Mouse (Mus musculus): Measurements from ENCODE around the gene Bud13.

The Bud13 gene

DNA sequence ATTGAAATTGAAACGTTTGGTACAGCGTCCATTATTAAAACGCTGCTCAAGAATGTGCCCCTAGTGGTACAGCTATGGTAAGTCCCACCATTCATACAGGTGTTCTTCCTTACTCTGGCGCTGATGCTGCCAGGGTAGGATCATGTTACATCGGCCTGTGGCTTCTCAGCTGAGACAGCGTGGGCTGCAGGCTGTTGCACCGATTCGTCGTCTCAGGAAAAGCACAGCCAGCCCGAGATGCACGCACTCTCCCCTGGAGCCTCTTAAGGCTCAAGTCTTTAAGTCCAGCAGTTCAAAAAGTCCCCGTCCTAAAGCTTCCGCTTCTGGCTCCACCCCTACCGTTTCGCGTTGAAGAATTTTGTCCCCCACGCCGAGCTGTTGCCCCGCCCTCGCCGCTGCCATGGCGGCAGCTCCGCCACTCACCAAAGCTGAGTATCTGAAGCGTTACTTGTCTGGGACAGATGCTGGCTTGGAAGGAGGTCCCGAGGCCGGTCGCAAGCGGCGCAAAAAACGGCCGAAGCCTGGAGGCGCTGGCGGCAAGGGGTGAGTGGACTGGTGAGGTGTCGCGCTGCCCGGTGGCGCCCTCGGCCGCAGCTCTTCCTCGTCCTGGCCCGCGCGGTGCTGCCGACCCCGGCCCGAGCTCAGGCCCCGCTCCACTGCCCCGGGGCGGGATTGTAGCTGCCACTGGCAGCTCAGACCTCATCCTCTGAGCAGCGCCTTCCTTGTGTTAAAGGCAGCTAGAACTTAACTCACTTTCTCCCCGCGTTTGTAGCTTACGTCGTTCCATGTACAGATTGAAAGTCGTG is at the start of gene Bud13:
TSS of gene Bud13 (plus strand) at position 378 of the 806 bp plus-strand sequence.
- peak; percentile 94 for DNase-seq (ENCODE audit: low spot score)

DNA sequence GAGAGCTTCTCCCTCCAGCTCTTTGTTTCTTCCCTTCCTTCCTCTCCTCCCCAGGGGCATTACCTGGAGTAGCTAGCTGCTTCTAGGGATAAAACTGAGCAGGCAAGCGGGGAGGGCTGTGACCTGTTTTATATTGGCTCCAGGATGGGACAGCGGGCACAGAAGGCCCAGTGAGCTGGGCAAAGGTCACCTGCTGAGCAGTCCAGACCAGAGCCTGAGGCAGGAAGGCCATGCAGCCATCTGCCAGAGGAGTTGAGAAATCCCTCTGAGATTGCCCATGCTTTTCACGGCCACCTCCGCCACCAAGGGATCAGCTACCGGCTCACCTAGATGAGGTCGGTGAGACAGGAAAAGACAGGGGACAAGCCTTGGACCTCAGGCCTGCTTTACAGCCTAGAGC is 47.6 kb upstream of the Bud13 start:
- DNase-seq (ENCODE audit: low spot score) = no peak

DNA sequence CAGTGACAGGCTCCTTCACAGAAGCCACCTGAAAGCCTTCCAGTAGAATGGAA is 47.4 kb upstream of the Bud13 start, which contains the start of gene Apoc3:
TSS of gene Apoc3 (minus strand) at position 41 of the 53 bp plus-strand sequence.
- no peak for DNase-seq (ENCODE audit: low spot score)

DNA sequence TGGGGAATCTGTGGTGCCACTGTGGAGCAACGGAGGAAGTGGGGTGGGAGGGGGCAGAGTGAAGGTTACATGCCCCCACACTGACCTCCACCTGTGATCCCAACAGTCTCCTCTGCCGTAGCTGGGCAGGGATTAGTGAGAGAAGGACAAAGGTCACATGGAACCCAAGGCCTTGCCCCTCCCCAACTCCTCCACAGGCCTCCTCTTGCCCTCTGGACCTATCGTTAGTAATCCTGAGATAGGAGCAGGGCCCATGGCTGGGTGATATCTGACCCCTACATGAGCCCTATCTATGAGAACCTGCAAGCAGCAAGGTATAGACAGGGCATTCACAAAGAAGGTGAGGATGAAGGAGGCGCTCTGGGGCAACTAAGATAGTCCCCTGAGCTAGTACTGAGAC is 47.2 kb upstream of the Bud13 start:
- no peak for DNase-seq (ENCODE audit: low spot score)

DNA sequence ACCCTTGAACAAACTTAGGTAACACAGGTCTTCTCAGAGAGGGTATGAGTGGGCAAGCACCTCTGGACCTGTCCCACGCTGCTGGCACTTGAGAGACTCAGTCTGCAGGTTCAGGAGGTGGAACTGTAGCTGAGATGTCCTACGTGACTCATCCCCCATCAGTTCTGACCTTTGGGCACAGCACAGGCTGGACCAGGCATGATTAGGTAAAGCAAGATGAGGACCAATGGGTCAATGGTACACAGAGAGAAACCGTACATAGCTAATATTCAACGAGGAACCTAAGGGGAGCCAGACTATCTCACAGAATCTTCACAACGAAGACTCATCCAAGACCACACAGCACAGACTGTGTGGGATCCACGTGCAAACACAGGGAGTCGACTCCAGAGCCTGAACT is 44.0 kb upstream of the Bud13 start:
- no peak for DNase-seq (ENCODE audit: low spot score)

DNA sequence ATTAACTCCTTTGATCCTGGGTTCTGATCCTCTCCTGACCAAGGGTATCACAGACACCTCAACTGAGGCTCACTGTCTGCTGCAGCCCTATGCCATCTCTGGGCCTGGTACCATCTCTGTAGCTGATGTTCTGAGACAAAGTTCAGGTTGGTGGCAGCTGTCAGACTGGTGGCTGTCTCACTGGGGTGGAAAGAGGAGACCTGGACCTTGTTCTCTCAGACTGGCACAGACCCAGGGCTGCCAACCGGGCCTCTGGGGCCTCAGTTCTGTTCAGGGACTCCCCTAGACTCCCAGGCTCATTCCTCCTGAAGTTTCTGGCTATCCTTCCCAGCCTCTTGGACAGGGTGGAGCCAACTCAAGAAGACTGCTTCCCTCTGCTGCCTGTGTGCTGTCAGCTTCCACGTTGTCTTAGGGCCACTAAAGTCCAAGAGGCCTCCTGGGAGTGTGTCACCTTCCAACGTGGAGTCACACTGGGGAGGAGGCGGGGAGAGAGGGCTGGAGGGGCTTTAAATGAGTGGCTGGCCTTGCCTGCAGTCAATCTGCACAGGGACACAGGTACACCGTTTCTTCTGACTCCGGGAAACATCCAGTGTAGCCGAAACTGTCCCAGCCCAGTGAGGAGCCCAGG is 42.2 kb upstream of the Bud13 start, which contains the start of gene Apoa4:
TSS of gene Apoa4 (plus strand) at position 171 of the 628 bp plus-strand sequence.
- no peak for DNase-seq (ENCODE audit: low spot score)

DNA sequence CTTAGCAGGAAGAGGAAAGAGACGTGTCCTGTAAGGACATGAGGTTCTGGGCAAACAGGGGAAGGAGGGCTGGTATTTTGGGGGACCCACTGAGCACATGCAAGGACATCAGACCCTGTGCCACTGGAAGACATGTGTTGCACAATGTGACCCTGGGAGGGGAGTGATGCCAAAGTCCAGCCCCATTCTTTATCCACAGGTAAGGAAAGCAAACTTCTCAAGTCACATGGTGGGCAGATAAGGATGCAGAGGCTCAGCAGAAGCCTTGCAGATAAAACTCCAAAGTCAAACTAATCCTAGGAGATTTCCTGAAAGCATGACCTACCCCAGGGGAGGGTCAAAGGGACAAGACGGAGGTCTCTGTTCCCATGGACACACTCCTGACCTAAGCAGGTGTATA is 41.0 kb upstream of the Bud13 start:
- no peak for DNase-seq (ENCODE audit: low spot score)

DNA sequence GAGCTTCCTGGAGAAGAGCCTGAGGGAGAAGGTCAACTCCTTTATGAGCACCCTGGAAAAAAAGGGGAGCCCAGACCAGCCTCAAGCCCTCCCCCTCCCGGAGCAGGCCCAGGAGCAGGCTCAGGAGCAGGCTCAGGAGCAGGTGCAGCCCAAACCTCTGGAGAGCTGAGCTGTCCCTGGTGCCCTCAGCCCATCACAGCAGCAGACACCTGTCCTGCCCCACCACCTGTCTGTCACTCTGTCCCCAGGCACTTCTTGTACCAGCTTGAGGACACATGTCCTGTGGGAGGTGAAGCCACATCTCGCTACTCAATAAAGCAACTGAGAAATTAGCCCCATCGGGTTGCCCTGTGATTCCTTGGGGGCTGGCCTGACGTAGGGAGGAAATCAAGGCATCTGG is 39.7 kb upstream of the Bud13 start:
- no peak for DNase-seq (ENCODE audit: low spot score)

DNA sequence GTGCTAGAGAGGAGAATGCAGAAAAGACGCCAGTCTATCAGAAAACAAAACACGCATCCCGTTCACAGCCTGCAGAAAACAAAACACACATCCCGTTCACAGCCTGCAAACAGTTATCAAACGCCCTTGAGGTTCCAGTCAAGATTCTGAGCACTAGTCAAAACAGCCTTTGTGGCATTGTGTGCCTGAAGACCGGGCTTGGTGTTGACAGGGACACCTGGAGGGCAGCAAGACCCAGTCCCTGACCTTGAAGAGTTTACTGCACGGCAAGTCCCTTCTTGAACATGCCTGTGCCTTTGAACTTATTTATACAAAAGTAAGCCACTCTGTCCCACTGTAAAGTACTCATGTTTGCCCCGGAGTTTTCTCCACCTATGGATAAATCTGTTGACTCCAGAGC is 39.2 kb upstream of the Bud13 start:
- DNase-seq (ENCODE audit: low spot score) = no peak

DNA sequence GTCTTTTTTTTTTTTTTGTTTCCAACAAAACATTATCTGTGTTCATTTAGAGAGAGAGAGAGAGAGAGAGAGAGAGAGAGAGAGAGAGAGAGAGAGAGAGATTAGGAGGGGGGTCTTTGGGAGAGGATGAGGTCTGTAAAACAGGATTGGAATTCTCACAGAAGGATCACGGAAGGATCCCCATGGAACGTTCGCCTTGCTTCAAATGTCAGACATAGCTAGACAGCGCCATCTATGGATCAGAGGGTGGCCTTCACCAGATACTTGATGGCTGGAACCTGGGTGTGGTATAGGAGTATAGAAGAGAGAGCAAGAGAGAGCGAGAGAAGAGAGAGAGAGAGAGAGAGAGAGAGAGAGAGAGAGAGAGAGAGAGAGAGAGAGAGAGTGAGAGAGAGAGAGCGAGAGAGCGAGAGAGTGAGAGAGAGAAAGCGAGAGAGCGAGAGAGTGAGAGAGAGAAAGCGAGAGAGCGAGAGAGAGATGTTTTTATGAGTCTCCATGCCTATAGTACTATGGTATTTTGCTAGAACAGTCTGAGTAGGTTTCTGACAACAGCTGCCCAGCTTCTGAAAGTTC is 36.0 kb upstream of the Bud13 start:
- DNase-seq (ENCODE audit: low spot score) = peak; percentile 95

DNA sequence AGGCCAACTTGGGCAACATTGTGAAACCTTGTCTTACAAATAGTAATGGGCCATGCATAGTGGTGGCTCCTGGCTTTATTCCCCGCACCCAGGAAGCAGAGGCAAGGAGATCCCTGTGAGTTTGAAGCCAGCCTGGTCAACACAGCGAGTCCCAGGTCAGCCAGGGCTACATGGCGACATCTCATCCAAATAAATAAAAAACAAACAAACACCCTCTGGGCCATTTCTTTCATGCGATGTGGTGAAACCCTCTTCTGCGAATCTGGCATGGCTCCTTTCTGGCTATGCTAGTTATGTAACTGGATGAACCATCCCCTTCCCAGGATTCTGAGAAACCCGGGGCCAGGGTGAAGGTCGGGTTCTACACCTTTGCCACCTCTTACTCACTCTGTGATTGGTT is 26.6 kb upstream of the Bud13 start:
- DNase-seq (ENCODE audit: low spot score) = no peak

DNA sequence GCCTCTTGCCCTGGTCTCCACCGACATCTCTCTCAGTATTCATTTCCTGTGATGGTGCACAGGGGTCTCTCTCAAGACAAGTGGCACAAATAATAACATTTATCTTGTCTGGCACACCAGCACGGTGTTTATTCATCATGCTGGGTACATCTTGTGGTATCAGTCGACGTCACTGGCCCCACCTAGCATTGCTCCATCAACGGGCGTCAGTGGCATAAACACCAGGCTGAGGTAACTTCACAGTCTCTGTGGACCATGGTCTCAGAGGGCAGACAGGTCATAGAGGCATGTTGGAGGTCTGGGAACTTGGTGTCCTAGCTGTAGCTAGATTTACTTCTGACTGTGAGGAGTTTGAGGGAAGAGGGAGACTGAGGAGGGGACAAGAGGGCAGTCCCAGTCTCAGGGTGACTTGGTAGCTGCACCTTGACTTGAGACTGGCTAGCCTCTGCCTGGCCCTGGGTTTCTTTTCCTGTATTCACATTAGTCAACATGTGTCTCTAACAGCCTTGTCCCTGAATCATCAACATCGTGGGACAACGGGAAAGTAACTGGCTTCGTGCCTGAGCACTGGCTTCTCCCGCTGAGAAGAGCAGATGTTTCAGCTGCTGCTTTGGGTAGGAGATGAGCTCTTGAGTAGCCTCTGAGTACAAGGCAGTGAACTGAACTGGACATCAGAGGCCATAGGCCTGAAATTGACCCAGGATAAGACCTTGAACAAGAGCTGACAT is 26.0 kb upstream of the Bud13 start:
- DNase-seq (ENCODE audit: low spot score) = no peak

DNA sequence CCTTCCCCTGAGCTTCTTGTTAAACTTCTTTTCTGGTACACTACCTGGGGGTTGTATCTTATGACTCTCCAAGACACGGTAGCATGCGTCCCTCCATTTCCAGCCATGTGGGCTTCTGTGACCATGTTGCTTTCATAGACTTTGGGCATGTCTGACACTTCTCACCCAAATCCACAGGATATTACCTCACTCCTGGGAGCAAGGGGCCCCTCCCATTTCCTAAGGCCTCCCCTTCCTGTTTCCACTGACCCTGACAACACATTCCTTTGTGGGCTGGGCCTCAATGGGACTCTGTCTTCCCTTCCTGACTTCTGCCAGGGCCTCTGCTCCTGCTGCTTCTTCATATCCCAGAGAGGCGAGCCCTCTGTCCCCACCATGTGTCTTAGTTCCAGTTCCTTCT is 25.3 kb upstream of the Bud13 start:
- DNase-seq (ENCODE audit: low spot score) = peak; percentile 18

DNA sequence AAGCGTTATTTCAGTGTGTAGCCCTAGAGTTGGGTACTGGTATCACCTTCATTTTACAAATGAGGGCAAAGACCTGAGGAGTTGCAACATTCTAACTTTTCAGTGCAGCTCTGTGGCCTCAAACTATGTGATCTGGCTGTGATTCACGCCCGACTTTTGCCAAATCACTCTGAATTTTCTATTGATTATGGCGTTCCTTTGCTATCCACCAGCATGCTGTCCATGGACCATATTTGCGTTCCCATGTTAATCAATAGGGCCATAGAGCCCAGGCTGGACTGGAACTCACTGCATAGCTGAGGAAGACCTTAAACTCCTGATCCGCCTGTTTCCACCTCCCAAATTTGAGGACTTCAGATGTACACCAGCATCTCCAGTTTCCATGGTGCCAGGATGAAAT is 23.7 kb upstream of the Bud13 start:
- DNase-seq (ENCODE audit: low spot score) = no peak

DNA sequence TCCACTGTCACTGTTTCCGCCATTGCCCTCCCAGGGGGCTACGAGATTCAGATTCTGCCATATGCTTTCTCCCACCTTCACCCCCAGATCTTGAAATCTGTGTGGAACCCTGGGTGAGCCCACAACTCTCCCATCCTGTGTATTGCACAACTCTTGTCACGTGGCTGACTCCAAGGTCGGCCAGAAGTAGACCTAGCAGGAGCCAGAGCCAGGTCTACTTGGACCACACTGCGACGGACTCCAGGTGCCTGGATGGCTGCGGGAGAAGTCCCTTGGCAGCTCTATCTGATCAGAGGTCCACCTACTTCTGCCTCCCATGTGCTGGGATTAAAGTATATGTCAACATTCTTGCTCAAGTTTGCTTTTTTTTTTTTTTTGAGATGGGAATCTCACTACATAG is 21.7 kb upstream of the Bud13 start:
- DNase-seq (ENCODE audit: low spot score) = no peak

DNA sequence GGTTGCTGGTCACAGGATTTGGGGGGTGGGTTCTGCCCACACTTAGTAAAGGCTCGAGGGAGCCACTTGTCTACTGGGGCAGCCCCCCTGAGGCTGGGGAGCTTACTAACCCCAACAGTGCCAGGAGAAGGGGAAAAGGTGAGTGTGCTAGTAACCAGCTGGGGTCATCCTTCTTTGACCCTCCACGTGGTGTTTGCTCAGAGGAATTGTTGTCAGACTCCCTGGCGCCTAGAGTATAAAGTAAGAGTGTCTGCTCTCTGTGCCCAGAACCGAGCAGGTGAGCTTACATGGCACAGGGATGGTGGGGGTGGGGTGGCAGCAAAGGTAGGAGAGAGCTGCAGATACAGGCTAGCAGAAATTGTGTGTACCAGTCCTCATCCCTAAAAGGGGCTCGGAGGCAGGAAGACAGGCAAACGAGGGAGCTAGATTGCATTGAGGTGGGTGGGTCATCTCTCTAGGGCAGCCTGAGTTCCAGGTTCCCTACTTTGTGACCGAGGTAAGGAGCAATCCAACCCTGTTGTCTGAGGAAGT is 14.4 kb upstream of the Bud13 start, which contains the start of gene Apoa5:
TSS of gene Apoa5 (plus strand) at position 291 of the 531 bp plus-strand sequence.
- no peak for DNase-seq (ENCODE audit: low spot score)

DNA sequence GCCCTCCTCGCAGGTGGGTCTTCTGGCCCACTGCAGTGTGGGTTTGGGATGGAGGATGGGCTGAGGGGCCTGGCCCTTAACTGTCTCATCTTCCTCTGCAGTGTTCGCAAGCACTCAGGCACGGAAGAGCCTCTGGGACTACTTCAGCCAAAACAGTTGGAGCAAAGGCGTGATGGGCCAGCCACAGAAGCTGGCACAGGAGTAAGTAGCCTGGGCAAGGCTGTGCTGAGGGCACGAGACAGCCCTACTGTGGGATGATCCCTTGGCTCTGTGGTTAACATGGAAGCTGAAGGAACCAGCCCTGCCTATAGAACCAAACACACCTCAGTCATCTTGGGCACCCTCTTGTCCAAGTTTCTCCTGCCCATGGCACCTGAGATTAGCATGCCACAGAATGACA is 13.7 kb upstream of the Bud13 start:
- DNase-seq (ENCODE audit: low spot score) = no peak

DNA sequence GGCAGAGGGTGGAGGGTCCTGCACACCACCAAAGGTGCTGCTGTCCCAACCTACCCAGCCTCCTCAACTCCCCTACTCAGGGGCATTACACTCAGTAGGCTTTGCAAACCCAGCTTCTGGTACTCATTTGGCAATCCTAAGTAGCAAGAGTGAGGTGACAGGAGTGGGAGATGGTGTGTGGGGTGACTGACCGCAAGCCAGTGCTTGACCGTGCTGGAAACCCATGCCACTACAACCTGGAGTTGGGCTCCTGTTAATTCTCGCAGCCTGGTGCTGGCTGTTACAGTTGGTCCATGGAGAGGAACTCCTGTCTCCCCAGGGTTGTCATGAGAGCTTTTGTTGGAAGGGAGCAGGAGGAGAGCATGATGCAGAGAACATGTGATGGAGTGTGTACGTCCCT is 12.0 kb upstream of the Bud13 start:
- no peak for DNase-seq (ENCODE audit: low spot score)

DNA sequence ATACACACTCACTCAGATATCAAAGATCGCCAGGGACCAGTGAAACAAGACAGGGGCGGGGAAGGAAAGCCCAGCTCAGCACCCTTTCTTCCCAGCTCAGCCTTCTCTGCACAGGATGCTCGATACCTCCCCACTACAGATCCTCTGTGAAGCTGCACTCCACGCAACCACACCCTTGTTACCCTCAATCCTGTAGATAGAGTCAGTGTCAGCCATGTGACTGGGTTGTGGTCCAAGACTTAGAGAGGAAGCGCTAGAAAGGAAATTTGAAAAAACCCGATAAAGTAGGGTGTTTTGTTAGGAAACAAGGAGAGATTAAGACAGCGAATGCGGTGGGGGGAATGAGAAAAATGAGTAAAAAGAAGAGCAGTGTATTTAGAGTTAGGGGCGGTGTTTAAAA is 10.7 kb upstream of the Bud13 start:
- DNase-seq (ENCODE audit: low spot score) = no peak

DNA sequence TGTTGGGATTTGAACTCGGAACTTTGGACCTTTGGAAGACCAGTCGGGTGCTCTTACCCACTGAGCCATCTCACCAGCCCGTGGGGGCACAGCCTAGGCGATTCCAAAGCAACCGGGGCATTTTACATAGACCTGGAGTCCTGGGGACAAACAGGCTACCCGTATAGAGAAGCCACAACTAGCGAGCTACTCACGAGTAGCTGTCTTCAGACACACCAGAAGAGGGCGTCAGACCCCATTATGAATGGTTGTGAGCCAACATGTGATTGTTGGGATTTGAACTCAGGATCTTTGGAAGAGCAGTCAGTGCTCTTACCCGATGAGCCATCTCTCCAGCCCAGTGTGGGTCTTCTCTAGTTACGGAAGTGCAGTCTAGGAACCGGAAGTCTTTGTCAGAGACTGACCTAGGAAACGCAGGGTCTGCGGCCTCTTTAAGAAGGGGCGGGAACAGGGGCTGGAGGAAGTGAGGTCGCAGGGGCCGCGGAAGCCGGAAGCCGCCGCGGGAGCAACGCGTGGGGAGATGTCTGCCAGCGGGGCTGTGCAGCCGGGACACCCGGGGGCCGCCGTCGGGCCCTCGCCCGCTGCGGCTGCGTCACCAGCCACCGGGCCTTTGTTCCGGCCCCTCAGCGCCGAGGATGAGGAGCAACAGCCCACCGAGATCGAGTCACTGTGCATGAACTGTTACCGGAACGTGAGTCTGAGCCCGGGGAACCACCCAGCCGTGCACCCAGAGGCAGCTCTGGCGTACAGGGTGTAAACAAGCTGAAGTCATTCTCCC is 9.9 kb upstream of the Bud13 start, which contains the start of gene Zpr1:
TSS of gene Zpr1 (plus strand) at position 388 of the 778 bp plus-strand sequence.
- DNase-seq (ENCODE audit: low spot score) = peak; percentile 94

DNA sequence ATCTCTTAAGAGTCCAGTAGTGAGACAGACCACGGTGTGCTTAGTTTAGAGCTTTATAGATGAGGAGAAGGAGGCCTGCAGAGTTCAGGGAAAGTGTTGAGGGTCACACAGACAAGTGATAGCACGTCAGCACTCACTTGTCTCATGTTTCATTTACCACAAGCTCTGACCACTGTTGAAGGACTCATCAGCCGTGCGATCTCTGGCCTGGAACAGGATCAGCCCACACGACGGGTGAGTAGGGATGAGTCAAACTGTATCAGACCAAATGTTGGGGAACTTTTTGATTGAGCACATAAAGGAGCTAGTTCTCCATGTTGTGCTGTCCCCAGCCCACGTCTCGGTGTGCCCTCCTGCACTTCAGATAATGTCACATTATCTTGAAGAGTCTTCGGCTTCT is 8.3 kb upstream of the Bud13 start:
- DNase-seq (ENCODE audit: low spot score) = no peak

DNA sequence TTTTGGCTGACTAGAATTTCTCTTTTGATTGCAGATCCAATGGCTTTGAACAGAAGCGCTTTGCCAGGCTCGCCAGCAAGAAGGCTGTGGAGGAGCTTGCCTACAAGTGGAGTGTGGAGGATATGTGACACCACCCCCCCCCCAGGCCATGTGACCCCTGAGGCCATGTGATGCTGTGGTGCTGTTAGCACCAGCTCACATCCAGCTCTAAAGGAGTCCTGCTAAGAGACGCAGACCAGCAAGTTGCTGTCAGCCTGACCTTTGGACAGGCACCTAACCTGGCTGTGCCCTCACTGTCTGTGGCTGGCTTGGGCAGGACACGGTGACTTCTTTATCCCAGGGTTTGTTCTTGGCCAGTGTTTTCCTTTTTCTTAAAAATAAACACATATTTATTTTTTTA is 15.6 kb downstream of the Bud13 start:
- DNase-seq (ENCODE audit: low spot score) = no peak

Measured in embryo, embryonic 10 days (tissue).